Mouse (Mus musculus): ENCODE measurements around the gene Olfr816. TPM values are rescaled to one million over a fixed set of nuclear protein-coding genes. Genes with fewer than 3 reads are reported as not detected.
"Not testable (repeated sequence)": the region's sequence is repeated elsewhere in the genome, so short reads cannot be mapped to it uniquely, and the experiment has no call there.

The Olfr816 gene
- not detected in 2 replicates for polyA plus RNA-seq (2015; fragmentation: Nextera tagmentation; extraction: Ambion mirVana)

DNA sequence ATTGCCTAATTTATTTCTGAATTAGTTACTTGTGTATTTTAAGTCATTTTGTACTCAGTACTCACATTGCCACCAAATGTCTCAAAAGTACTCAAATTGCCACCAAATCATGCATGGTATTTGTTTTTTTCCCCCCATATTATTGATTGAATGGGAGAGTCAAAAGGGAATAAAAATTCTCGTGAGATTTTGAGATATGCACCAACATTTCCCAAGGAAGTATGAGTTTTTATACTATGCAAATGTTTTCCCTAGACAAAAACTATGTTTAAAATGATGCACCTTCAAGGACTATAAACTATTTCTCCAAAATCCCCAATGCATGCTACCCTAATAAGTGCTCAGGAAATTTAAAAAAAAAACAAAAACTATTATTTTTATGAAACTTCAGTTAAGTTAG lies at the start of gene Olfr816:
Gene Olfr816, minus strand, starts transcription at position 101 of the 400 bp plus-strand sequence.
- no peak within 1 kb of the TSS for H3K27ac ChIP-seq
- no peaks in the 10 kb centered on the region for H3K27me3 ChIP-seq
- H3K9me3 ChIP-seq = no peaks in the 10 kb centered on the region
- no peak within 1 kb of the TSS for H3K9ac ChIP-seq
- H3K4me3 ChIP-seq = no peak within 1 kb of the TSS
- H3K4me2 ChIP-seq = no peak within 1 kb of the TSS
- no peak for ATAC-seq (ENCODE audit: insufficient number of reproducible peaks, low FRiP score, low TSS enrichment, low read depth)
- no peaks in the 10 kb centered on the region for H3K4me1 ChIP-seq
- 61% methylated on average over 1 of the region's 1 CpGs for WGBS
- H3K36me3 ChIP-seq = no peaks in the 10 kb centered on the region

DNA sequence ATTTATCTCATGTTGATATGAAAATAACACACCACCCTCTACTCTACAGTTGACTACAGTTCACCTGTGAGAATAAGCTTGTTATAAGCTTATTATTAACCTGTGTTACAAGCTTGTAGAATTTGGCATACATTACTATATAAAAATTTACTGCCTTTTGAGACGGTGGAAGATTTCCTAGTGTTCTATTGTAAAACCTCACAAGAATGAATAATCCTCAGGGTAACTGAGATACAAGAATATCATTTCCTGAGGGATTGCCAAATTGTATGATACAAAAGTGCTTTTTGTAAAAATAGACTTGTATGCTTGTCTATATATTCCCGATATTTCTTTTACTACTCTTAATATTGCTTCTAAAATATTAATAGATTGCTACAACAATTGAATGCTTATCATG lies 33.6 kb upstream of the Olfr816 start, which contains the start of gene Olfr818:
Gene Olfr818, minus strand, starts transcription at position 101 of the 400 bp plus-strand sequence.
- no peak within 1 kb of the TSS for H3K4me2 ChIP-seq
- H3K27me3 ChIP-seq = no peaks in the 10 kb centered on the region
- 79% methylated on average over 2 of the region's 2 CpGs for WGBS
- no peak within 1 kb of the TSS for H3K4me3 ChIP-seq
- no peaks in the 10 kb centered on the region for H3K9me3 ChIP-seq
- no peak within 1 kb of the TSS for H3K9ac ChIP-seq
- no peak within 1 kb of the TSS for H3K27ac ChIP-seq
- H3K4me1 ChIP-seq = no peaks in the 10 kb centered on the region
- no peak for ATAC-seq (ENCODE audit: insufficient number of reproducible peaks, low FRiP score, low TSS enrichment, low read depth)
- H3K36me3 ChIP-seq = no peaks in the 10 kb centered on the region

DNA sequence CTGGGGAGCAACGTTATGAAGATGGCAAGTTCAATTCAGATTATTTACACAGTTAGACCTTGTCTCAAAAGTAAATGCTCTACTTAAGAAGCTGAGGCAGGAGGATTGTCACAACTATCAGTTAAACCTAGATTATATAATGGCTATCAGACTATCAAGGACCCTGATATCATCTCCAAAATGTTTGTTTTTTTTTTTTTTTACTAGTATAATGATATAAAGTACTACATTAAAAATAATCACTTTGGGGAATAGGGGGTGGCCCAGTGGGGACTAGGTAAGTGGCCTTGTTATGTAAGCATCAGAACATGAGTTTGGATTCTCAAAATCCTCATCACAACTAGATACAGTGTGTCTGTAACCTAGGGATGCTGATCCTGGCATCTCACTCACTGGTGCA lies 9.6 kb downstream of the Olfr816 start, which contains the start of gene Olfr815:
Gene Olfr815, minus strand, starts transcription at position 101 of the 400 bp plus-strand sequence.
- ATAC-seq (ENCODE audit: insufficient number of reproducible peaks, low FRiP score, low TSS enrichment, low read depth); H3K9ac ChIP-seq; H3K27me3 ChIP-seq; H3K9me3 ChIP-seq; H3K27ac ChIP-seq; H3K36me3 ChIP-seq; H3K4me3 ChIP-seq; H3K4me2 ChIP-seq; H3K4me1 ChIP-seq: not testable (repeated sequence)
- WGBS = 63% methylated on average over 1 of the region's 1 CpGs

DNA sequence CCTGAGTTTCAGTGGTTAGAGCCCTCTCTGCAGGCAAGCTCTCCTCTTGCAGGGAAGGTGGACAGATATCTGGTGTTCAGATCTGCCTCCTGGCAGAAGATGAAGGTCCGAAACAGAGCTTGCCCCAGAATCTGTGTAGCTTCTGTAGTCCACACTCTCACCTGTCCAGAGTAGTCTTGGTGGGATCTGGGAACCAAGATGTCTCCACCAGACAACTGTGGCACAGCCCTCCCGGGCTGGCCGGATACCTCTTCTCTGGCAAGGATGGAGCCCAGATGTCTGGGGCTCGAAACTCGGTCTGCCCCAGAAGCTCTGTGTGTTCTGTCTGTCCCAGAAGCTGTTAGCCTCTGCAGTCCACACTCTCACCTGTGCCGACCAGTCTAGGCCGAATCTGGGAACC lies 29.5 kb downstream of the Olfr816 start:
- WGBS = 88% methylated on average over 7 of the region's 7 CpGs
- H3K36me3 ChIP-seq = no peaks in the 10 kb centered on the region
- no peak overlapping the region for H3K4me3 ChIP-seq
- no peak overlapping the region for H3K9ac ChIP-seq
- H3K4me1 ChIP-seq = no peaks in the 10 kb centered on the region
- no peak for ATAC-seq (ENCODE audit: insufficient number of reproducible peaks, low FRiP score, low TSS enrichment, low read depth)
- no peaks in the 10 kb centered on the region for H3K27me3 ChIP-seq
- no peak overlapping the region for H3K27ac ChIP-seq
- no peak overlapping the region for H3K4me2 ChIP-seq
- H3K9me3 ChIP-seq = no peaks in the 10 kb centered on the region

DNA sequence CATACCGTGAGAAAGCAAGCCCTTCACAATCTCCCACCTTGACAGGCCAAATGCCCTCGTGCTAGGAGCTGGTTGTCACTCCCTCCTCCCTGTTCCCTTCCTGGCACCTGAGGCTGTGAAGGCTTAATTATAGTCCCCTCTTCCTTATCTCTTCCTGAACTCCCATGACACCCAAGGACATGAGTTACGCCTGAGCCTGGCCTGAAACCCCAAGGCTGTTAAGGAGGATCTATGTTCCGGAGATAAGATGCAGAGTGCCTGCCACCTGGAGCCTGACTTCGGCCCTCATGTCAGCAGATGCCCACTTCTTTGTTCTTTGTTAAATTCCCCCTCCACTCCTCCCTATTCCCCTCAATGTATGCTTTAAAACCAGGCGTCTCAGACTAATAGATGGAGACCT lies 29.9 kb downstream of the Olfr816 start:
- H3K27me3 ChIP-seq; H3K9ac ChIP-seq; H3K9me3 ChIP-seq; H3K27ac ChIP-seq; H3K4me3 ChIP-seq; ATAC-seq (ENCODE audit: insufficient number of reproducible peaks, low FRiP score, low TSS enrichment, low read depth); H3K4me1 ChIP-seq; H3K36me3 ChIP-seq; H3K4me2 ChIP-seq: not testable (repeated sequence)
- WGBS = 63% methylated on average over 6 of the region's 6 CpGs

DNA sequence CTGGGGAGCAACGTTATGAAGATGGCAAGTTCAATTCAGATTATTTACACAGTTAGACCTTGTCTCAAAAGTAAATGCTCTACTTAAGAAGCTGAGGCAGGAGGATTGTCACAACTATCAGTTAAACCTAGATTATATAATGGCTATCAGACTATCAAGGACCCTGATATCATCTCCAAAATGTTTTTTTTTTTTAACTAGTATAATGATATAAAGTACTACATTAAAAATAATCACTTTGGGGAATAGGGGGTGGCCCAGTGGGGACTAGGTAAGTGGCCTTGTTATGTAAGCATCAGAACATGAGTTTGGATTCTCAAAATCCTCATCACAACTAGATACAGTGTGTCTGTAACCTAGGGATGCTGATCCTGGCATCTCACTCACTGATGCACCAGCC lies 35.6 kb downstream of the Olfr816 start, which contains the start of gene Olfr814:
Gene Olfr814, minus strand, starts transcription at position 101 of the 400 bp plus-strand sequence.
- H3K27ac ChIP-seq; H3K4me2 ChIP-seq; H3K4me1 ChIP-seq; H3K27me3 ChIP-seq; H3K9me3 ChIP-seq; H3K36me3 ChIP-seq; H3K9ac ChIP-seq; H3K4me3 ChIP-seq; ATAC-seq (ENCODE audit: insufficient number of reproducible peaks, low FRiP score, low TSS enrichment, low read depth): not testable (repeated sequence)
- WGBS = 64% methylated on average over 1 of the region's 1 CpGs

Other genes with a start within 250 kb of the Olfr816 start
- gene Olfr801, start 241.7 kb downstream of the Olfr816 start, polyA plus RNA-seq (2015; fragmentation: Nextera tagmentation; extraction: Ambion mirVana) = not detected in 2 replicates
- not detected in 2 replicates for gene Olfr802, start 227.4 kb downstream of the Olfr816 start, polyA plus RNA-seq (2015; fragmentation: Nextera tagmentation; extraction: Ambion mirVana)
- gene Olfr803, start 221.3 kb downstream of the Olfr816 start, polyA plus RNA-seq (2015; fragmentation: Nextera tagmentation; extraction: Ambion mirVana) = not detected in 2 replicates
- gene Olfr804, start 212.4 kb downstream of the Olfr816 start, polyA plus RNA-seq (2015; fragmentation: Nextera tagmentation; extraction: Ambion mirVana) = not detected in 2 replicates
- gene Olfr805, start 186.2 kb downstream of the Olfr816 start, polyA plus RNA-seq (2015; fragmentation: Nextera tagmentation; extraction: Ambion mirVana) = not detected in 2 replicates
- gene Olfr806, start 173.7 kb downstream of the Olfr816 start, polyA plus RNA-seq (2015; fragmentation: Nextera tagmentation; extraction: Ambion mirVana) = not detected in 2 replicates
- not detected in 2 replicates for gene Olfr807, start 157.8 kb downstream of the Olfr816 start, polyA plus RNA-seq (2015; fragmentation: Nextera tagmentation; extraction: Ambion mirVana)
- gene Olfr808, start 150.1 kb downstream of the Olfr816 start, polyA plus RNA-seq (2015; fragmentation: Nextera tagmentation; extraction: Ambion mirVana) = not detected in 2 replicates
- gene Olfr809, start 141.0 kb downstream of the Olfr816 start, polyA plus RNA-seq (2015; fragmentation: Nextera tagmentation; extraction: Ambion mirVana) = not detected in 2 replicates
- not detected in 2 replicates for gene Olfr810, start 120.7 kb downstream of the Olfr816 start, polyA plus RNA-seq (2015; fragmentation: Nextera tagmentation; extraction: Ambion mirVana)
- gene Olfr811, start 111.2 kb downstream of the Olfr816 start, polyA plus RNA-seq (2015; fragmentation: Nextera tagmentation; extraction: Ambion mirVana) = not detected in 2 replicates
- not detected in 2 replicates for gene Olfr812, start 69.5 kb downstream of the Olfr816 start, polyA plus RNA-seq (2015; fragmentation: Nextera tagmentation; extraction: Ambion mirVana)
- gene Olfr813, start 60.2 kb downstream of the Olfr816 start, polyA plus RNA-seq (2015; fragmentation: Nextera tagmentation; extraction: Ambion mirVana) = not detected in 2 replicates
- not detected in 2 replicates for gene Olfr814, start 35.7 kb downstream of the Olfr816 start, polyA plus RNA-seq (2015; fragmentation: Nextera tagmentation; extraction: Ambion mirVana)
- not detected in 2 replicates for gene Olfr815, start 9.7 kb downstream of the Olfr816 start, polyA plus RNA-seq (2015; fragmentation: Nextera tagmentation; extraction: Ambion mirVana)
- not detected in 2 replicates for gene Olfr818, start 33.5 kb upstream of the Olfr816 start, polyA plus RNA-seq (2015; fragmentation: Nextera tagmentation; extraction: Ambion mirVana)
- not detected in 2 replicates for gene Olfr819, start 51.7 kb upstream of the Olfr816 start, polyA plus RNA-seq (2015; fragmentation: Nextera tagmentation; extraction: Ambion mirVana)
- gene Olfr247, start 60.5 kb upstream of the Olfr816 start, polyA plus RNA-seq (2015; fragmentation: Nextera tagmentation; extraction: Ambion mirVana) = not detected in 2 replicates
- gene Gm10310, start 69.5 kb upstream of the Olfr816 start, polyA plus RNA-seq (2015; fragmentation: Nextera tagmentation; extraction: Ambion mirVana) = not detected in 2 replicates
- not detected in 2 replicates for gene Olfr820, start 97.0 kb upstream of the Olfr816 start, polyA plus RNA-seq (2015; fragmentation: Nextera tagmentation; extraction: Ambion mirVana)
- gene Olfr821, start 114.8 kb upstream of the Olfr816 start, polyA plus RNA-seq (2015; fragmentation: Nextera tagmentation; extraction: Ambion mirVana) = not detected in 2 replicates
- gene Olfr822, start 155.6 kb upstream of the Olfr816 start, polyA plus RNA-seq (2015; fragmentation: Nextera tagmentation; extraction: Ambion mirVana) = not detected in 2 replicates
- not detected in 2 replicates for gene Olfr823, start 199.8 kb upstream of the Olfr816 start, polyA plus RNA-seq (2015; fragmentation: Nextera tagmentation; extraction: Ambion mirVana)
- not detected in 2 replicates for gene Olfr824, start 214.4 kb upstream of the Olfr816 start, polyA plus RNA-seq (2015; fragmentation: Nextera tagmentation; extraction: Ambion mirVana)